In genomic region chr1:82476256-82476655, GRCm38 (mm10) we compare ENCODE assay signal across 9 mouse cellular contexts.
DNase-seq lines count a peak whose midpoint lies in the region; ATAC-seq and TF ChIP-seq lines count a peak whose summit lies in the region.
"Had no signal": no experiment of that assay in that cellular context is flagged by ENCODE, and none has a peak within 500 bp of the region (broad histone marks: within the 10 kb centered on the region; RNA-seq: fewer than 3 reads in every experiment).

No protein-coding gene starts in this region.

- H3K36me3 ChIP-seq in forebrain, embryonic 15.5 days, result no peaks in the 10 kb centered on the region

- H3K27me3 ChIP-seq in forebrain, embryonic 15.5 days, result no peaks in the 10 kb centered on the region

- WGBS in bone marrow, adult 2 months, result 51% methylated on average over 11 of the region's 11 CpGs
- 27% methylated on average over 11 of the region's 11 CpGs for WGBS in forebrain, embryonic 15.5 days

- no peak; the same call in 1 of the 2 replicates for TF ChIP-seq CTCF in gastrocnemius, adult 2 months (IDR thresholded peaks at IDR 0.05)
- peak; percentile 27; the same call in 1 of the 2 replicates for TF ChIP-seq CTCF in bone marrow, adult 2 months (IDR thresholded peaks at IDR 0.05; ENCODE audit: control insufficient read depth, insufficient read depth, low read length)

- no peak for TF ChIP-seq POLR2A in bone marrow, adult 2 months (IDR thresholded peaks at IDR 0.05; ENCODE audit: borderline replicate concordance, control insufficient read depth, low read depth, low read length)

- H3K27ac ChIP-seq in gastrocnemius, adult 2 months, result peak overlapping the region; percentile 36
- no peak overlapping the region for H3K27ac ChIP-seq in bone marrow, adult 2 months (ENCODE audit: control insufficient read depth, insufficient read depth, low read depth, low read length, poor library complexity)
- H3K27ac ChIP-seq in forebrain, embryonic 15.5 days (replicated peaks), result peak overlapping the region; percentile 73
- H3K27ac ChIP-seq: macrophage had no signal

- H3K4me2 ChIP-seq in forebrain, embryonic 15.5 days (replicated peaks), result no peak overlapping the region

- DNase-seq in gastrocnemius, adult 2 months, result peak; percentile 50
- DNase-seq in gastrocnemius, adult 8-10 months (ENCODE audit: low spot score in 2 of 2), result no peak
- DNase-seq in 3T3-L1 (ENCODE audit: low read depth, low spot score), result peak; percentile 13
- peak; percentile 64 to 66 for DNase-seq in layer of hippocampus, postnatal 10 days (ENCODE audit: low spot score in 2 of 2)
- DNase-seq in retina, postnatal 1 day, result peak; percentile 53

- no peaks in the 10 kb centered on the region for H3K4me1 ChIP-seq in bone marrow, adult 2 months (ENCODE audit: control insufficient read depth, insufficient read depth, low read length)
- H3K4me1 ChIP-seq in forebrain, embryonic 15.5 days, result peaks cover 29% of the 10 kb centered on the region

- intact Hi-C loops in gastrocnemius, adult 2 months (cut with DNase I), result loop anchor here (1.0 to 5.0 kb wide), 2 partner anchors 184 to 1160 kb away; partner anchors contain the start of gene Irs1

- no peaks in the 10 kb centered on the region for H3K9me3 ChIP-seq in forebrain, embryonic 15.5 days

- peak; percentile 66 for ATAC-seq in forebrain, embryonic 15.5 days (replicated peaks)
- ATAC-seq in megakaryocyte-erythroid progenitor cell, adult 5-6 weeks (replicated peaks; ENCODE audit: low FRiP score, low TSS enrichment, poor library complexity, severe bottlenecking), result no peak

- H3K9ac ChIP-seq in forebrain, embryonic 15.5 days (replicated peaks), result no peak overlapping the region

- H3K4me3 ChIP-seq in gastrocnemius, adult 2 months, result peak overlapping the region; percentile 59
- H3K4me3 ChIP-seq in bone marrow, adult 2 months (replicated peaks; ENCODE audit: control insufficient read depth, low read depth, low read length), result no peak overlapping the region
- no peak overlapping the region for H3K4me3 ChIP-seq in forebrain, embryonic 15.5 days

Comparison
In these comparisons a context has a peak if more than half of its experiments do, and no peak if none do; other contexts are left out.
1. DNase-seq: peak in gastrocnemius, adult 2 months (single experiment), 3T3-L1 (single experiment), layer of hippocampus, postnatal 10 days (2 of 2) and retina, postnatal 1 day (single experiment); none in gastrocnemius, adult 8-10 months (0 of 2).